Mouse (Mus musculus) G1E (cell line): ENCODE results near the gene Rbms3.

ENCODE experiments used
- CTCF ChIP-seq: IDR thresholded peaks from 2 replicates; pipeline ENCODE4 v1.5.1; 2012; ENCODE audit warnings: low read depth, low read length, inconsistent platforms, mixed read lengths
- GATA1 ChIP-seq: IDR thresholded peaks from 2 replicates; pipeline ENCODE4 v1.6.1; 2012; ENCODE audit warnings: borderline replicate concordance, low read length, inconsistent platforms, mixed read lengths
- POLR2AphosphoS5 ChIP-seq: IDR thresholded peaks from 2 replicates; pipeline ENCODE4 v1.6.1; 2012; ENCODE audit warnings: low read depth, low read length, inconsistent platforms; ENCODE audit not compliant: insufficient replicate concordance
- TAL1 ChIP-seq: conservative IDR thresholded peaks from 2 replicates; pipeline ENCODE4 v1.6.1; 2012; ENCODE audit warnings: low read depth, low read length, inconsistent platforms, mixed read lengths

DNA sequence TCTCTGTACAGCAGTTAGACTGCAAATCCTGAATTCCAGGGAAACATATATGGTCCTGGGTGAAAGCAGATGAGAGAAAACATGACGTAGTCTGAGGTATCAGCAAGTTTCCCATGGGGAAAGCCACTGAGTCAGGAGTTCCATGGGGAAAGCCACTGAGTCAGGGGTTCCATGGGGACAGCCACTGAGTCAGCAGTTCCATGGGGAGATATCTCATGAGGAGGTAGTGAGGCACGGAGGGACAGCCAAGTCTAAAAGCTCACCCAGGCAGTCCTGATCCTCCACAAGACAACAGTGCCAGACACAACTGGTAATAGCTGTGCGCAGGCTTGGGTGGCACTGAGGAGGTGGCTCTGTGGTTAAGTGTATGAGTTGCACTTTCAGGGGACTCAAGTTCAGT, 682.9 kb downstream of the Rbms3 start:
- no peak for TF ChIP-seq CTCF
- TF ChIP-seq GATA1: no peak
- no peak for TF ChIP-seq POLR2AphosphoS5
- no peak for TF ChIP-seq TAL1
